Mouse (Mus musculus) thymus, postnatal 0 days (tissue): ENCODE measurements around the gene Gm20388. TPM values are rescaled to one million over a fixed set of nuclear protein-coding genes. Genes with fewer than 3 reads are reported as not detected.

Source experiments
- DNase-seq: peaks from one replicate; pipeline ENCODE4 v3.0.0-alpha.2; 2015; ENCODE audit warnings: low spot score
- polyA plus RNA-seq: library from polyadenylated mRNA; unstranded; fragments of >200 nt; fragmentation: Nextera tagmentation; extraction: Ambion mirVana; gene quantifications from 2 replicates; pipeline ENCODE4 v1.2.1, GENCODE M21; 2015

Gene Gm20388
- polyA plus RNA-seq, 1 experiment from 2014 or later = not detected

DNA sequence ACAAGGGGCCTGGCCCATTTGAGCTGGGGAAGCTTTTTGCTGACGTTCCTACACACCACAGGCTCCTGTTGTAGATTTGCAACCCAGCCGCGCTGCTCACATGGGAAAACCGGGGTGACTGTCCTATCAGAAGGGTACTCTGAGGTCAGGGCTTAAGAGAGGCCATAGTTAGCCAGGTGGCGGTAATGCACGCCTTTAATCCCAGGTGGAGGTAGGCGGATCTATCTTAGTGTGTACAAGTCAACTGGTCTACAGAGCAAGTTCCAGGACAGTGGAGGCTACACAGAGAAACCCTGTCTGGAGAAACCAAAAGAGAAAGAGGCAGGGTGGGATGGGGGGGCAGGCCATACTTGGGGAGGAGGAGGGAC, 2409.1 kb downstream of the Gm20388 start:
- no peak for DNase-seq

GRCm38 (mm10) chr8:122320541-122320940, 2409.9 kb downstream of the Gm20388 start:
- no peak for DNase-seq

DNA sequence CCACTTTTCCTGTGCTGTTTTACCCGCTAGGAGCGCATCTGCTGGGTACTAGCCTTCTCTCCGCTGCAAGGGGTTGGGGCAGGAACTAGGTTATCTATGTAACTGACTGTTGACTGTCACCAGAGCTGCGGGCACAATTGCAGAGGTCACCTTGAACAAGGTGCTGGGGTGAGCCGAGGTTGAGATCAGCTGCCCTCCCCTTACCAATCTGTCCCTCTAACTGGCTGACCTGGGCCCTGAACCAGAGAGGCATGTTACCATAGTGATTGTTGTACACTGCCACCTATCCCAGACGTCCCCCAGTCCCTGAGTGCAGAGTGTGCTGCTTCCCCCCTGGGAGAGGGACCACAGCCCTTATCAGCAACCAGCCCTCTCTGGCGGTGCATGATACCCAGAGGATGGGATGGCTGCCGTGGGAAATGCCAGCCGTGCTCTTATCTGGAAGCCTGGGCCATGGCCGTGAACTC, 2410.8 kb downstream of the Gm20388 start:
- no peak for DNase-seq

GRCm38 (mm10) chr8:122322126-122322525, 2411.5 kb downstream of the Gm20388 start:
- DNase-seq = no peak

DNA sequence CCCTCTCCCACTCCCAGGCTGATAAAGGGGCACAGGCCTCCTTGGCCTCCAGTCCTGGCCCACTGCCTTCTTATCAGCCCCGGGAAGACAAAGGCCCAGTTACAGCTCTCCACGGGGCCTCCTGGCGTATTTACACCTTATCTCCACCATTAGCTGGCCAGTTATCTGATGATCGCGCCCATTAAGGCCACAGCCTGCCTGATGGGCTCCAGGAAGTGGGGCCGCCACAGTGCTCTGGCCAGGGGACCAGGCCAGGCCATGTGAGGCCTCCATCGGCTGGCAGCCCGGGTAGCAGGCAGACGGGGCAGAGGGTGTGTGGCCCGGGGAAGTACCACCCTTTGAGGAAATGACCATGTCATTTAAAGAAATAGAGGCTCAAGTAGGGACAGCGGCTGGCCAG, 2412.2 kb downstream of the Gm20388 start:
- no peak for DNase-seq

GRCm38 (mm10) chr8:122323951-122324402, 2413.3 kb downstream of the Gm20388 start:
- DNase-seq = peak; percentile 57

GRCm38 (mm10) chr8:122325196-122325595, 2414.6 kb downstream of the Gm20388 start:
- no peak for DNase-seq

DNA sequence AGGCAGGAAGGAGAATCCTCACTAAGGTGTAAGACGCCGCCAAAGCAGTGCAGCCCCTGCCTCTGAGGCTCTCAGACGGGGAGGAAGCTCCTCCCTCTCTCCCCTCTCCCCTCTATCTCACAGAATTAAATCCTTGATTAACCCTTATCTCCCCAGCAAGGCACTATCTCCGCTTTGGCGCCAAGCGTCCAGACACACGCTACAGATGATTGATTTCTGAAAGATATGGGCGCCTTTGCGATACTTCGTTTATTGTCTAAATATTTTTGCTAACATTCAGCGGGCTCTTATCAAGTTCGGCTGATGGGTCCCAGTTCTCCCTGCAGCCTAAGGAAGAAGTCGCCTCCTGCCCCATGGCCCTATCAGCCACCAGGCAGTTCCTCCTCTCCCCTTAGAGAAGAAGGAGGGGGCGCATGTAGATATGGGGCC, 2415.5 kb downstream of the Gm20388 start:
- no peak for DNase-seq

- no peak for DNase-seq
Observed at GRCm38 (mm10) chr8:122329072-122329471, 2418.4 kb downstream of the Gm20388 start.

- DNase-seq = no peak
Observed at GRCm38 (mm10) chr8:122329553-122330239, 2419.1 kb downstream of the Gm20388 start.

GRCm38 (mm10) chr8:122330446-122331133, 2419.9 kb downstream of the Gm20388 start:
- no peak for DNase-seq

DNA sequence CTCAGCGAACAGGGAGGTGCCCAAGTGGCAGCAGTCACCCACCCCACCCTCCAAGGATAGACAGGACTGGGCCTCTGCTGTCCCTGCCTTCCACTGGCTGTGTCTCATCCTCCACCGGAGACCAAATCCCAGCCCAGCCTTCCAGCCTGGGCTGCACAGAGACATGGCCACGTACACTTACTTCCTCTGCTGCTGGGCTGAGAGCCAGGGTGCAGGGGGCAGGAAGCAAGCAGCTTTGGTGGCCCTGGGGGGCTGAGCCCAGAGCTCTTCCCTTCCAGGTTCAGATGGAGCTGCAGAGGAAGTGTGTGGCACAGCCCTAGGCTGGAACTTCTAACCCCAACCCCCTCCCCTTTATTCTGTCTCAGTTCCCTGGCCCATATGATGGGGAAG, 2420.5 kb downstream of the Gm20388 start:
- no peak for DNase-seq

GRCm38 (mm10) chr8:122332753-122333506, 2422.3 kb downstream of the Gm20388 start:
- DNase-seq = peak; percentile 79

DNA sequence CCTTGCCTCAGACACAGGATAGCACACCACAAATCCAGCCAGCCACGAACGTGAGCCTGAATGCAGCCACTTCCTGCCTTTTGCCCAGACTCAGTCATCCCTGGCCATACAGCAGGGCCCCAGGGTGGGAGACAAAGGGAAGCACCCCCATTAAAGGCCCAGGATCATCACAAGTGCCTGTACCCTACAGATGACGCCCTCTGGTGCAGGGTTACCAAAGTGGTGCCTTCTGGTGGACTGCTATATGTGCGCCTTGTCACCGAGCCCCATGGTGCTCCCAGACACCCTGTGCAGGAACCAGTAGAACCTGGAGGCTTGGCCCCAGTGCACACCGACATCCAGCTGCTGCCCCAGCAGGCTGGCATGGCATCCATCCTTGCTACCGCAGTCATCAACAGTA, 2422.9 kb downstream of the Gm20388 start:
- DNase-seq = no peak

DNA sequence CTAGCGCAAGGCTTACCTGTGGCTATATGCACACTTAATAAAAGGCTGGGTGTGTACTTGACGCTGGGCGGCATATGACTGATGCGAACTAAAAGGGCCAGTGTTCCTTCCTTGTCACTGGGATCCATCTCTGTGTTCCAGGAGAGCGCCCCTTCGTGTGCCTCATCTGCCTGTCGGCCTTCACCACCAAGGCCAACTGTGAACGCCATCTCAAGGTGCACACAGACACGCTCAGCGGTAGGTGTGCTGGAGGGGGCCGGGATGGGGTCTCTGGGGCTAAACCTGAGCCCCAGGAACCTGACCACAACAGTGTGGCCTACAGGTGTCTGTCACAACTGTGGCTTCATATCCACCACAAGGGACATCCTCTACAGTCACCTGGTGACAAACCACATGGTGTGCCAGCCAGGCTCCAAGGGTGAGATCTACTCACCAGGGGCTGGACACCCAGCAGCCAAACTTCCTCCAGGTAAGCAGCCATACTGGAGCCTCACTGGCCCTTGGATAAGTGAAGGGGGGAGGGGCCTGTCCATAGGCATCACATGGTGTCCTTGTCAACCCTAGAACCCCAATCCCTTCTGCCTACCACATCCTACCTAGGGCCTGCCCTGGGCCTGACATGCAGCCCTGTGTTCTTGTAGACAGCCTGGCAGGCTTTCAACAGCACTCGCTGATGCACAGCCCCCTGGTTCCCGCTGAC, 2424.3 kb downstream of the Gm20388 start:
- no peak for DNase-seq

DNA sequence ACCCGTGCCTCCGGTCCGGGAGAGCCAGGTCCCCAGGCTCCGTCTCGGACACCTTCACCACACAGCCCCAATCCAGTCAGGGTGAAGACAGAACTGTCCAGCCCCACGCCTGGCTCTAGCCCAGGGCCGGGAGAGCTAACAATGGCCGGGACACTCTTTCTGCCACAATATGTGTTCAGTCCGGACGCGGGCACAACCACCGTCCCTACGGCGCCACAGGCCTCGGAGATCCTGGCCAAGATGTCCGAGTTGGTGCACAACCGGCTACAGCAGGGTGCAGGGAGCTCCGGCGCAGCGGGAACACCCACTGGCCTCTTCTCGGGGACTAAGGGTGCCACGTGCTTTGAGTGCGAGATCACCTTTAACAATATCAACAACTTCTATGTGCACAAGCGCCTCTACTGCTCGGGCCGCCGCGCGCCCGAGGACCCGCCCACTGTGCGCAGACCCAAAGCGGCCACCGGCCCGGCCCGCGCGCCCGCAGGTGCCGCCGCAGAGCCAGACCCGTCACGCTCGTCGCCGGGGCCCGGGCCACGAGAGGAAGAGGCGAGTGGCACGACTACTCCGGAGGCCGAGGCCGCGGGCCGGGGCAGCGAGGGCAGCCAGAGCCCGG, 2425.1 kb downstream of the Gm20388 start:
- no peak for DNase-seq

GRCm38 (mm10) chr8:122336251-122336910, 2425.7 kb downstream of the Gm20388 start:
- DNase-seq = no peak

DNA sequence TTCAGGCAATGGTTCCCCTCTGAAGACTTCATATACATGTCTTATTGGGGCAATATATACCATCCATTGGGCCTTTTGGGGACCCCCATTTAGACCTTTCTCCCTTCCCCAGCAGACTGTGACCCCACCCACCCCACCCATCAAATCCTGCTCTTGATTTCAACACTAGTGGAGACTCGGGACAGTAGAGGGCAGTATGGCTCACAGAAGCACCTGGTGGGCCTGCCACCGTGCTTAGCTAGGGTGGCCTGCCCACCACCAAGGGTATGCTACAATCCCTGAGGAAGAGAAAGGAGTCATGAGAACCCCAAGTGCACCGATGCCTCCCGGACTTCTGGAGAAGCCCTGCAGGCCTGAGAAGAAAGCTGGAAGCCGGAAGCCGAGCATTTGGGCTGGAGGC, 2428.2 kb downstream of the Gm20388 start:
- DNase-seq = no peak

- no peak for DNase-seq
Observed at GRCm38 (mm10) chr8:122340761-122341160, 2430.1 kb downstream of the Gm20388 start.

DNA sequence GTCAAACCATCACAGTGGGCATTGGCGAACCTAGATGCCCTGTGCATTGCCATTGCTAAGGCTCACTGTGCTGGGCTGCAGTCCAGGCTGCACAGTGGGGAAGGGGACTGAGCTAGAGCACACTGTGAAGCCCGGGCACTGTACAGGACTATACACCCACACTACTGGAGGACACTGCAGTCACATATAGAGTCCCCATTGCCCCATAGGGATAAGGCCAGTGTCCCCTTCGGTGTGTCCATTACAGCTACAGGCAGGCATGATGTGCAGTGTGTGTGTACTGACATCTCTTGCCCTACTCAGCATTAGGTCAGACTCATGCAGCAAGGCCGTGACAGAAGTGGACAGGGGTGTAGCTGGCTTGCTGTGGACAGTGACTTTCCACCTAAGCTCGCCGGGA, 2431.1 kb downstream of the Gm20388 start:
- no peak for DNase-seq
